Mouse (Mus musculus) gastrocnemius, adult 2 months (tissue): ENCODE results near the gene Atg3. TPM values are rescaled to one million over a fixed set of nuclear protein-coding genes. Genes with fewer than 3 reads are reported as not detected.

Experiments used
- DNase-seq: peaks from one replicate; pipeline ENCODE4 v3.0.0; 2022
- H3K27ac ChIP-seq: fragments of 200-600 bp; 2 replicates; pipeline ENCODE4 v1.8.1; 2022; ENCODE audit warnings: mild to moderate bottlenecking
- H3K4me3 ChIP-seq: fragments of 200-600 bp; 2 replicates; pipeline ENCODE4 v1.8.1; 2022; ENCODE audit warnings: mild to moderate bottlenecking, moderate library complexity
- CTCF ChIP-seq: fragments of 200-600 bp; IDR thresholded peaks from 2 replicates; pipeline ENCODE4 v1.8.1; 2022; ENCODE audit warnings: antibody characterized with exemption, mild to moderate bottlenecking, moderate library complexity
- intact Hi-C: fragments of 180-260 bp; cut with DNase I; formaldehyde crosslinking; loops from one replicate; pipeline ENCODE4 v1.15.1; 2025
- total RNA-seq, 2 experiments: library from RNA; stranded (reverse); gene quantifications; 2 replicates each; pipeline ENCODE4 v1.2.3; 2021

Gene Atg3
- total RNA-seq, 2 experiments from 2014 or later = 21.4 to 22.4 TPM

- no peak for TF ChIP-seq CTCF
- Histone ChIP-seq H3K27ac (no peak overlapping the region), H3K4me3 (no peak overlapping the region)
- intact Hi-C loops = no loop called here
- DNase-seq = no peak
Observed at GRCm38 (mm10) chr16:45145119-45145518, 13.5 kb upstream of the Atg3 start.

- TF ChIP-seq CTCF = no peak
- intact Hi-C loops = no loop called here
- Histone ChIP-seq H3K4me3 (no peak overlapping the region), H3K27ac (no peak overlapping the region)
- no peak for DNase-seq
Observed at GRCm38 (mm10) chr16:45148488-45149082, 10.0 kb upstream of the Atg3 start.

DNA sequence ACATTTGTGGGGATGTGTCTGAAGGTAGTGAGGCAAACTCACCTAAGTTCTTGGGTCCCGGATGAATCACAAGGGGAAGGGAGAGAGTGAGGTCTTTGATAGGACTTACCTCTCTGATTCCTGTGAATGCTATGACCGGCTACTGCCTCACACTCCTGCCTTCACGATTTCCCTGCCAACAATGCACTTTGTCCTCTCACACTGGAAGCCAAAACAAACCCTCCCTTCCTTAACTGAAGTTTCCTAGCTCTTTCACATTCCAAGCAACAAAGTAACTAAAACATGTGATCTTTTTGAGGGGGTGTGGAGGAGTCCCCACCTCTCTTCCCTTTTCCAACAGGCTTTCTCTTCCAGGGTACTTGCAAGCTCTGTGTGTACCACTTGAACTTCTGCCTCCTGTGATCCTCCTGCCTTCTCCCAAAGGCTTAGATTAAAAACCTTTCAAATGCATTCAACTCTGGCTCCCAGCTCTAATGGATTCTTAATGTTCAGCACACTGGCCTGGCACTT lies 3.8 kb upstream of the Atg3 start:
- no peak overlapping the region for H3K4me3 ChIP-seq
- no peak for DNase-seq
- intact Hi-C loops = loop anchor here (5.0 to 10.0 kb wide), 2 partner anchors 62 to 410 kb away; partner anchors contain the start of genes Ccdc80 and Gtpbp8
- TF ChIP-seq CTCF = no peak
- no peak overlapping the region for H3K27ac ChIP-seq

DNA sequence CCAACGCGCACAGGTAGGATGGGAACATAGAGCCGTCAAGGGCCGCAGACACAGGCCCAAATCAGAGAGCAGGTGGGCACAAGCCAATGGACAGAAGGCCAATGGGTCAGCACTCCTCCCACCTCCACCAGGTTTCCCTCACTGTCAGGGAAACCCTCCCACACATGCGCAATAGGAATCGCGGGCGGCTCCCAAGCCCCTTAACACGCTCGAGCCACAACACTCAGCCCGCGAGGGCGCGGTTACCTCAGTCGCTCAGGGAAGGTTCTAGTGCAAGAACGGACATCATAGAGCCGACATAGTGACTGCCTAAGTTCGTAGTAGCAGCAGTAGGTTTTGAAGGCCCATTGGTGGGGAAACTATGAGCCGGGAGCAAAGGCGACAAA lies 456 bp upstream of the Atg3 start:
- H3K27ac ChIP-seq = peak overlapping the region; percentile 97
- peak; percentile 80 for DNase-seq
- intact Hi-C loops = loop anchor here (5.0 to 10.0 kb wide), 2 partner anchors 66 to 413 kb away; partner anchors contain the start of genes Ccdc80 and Gtpbp8
- H3K4me3 ChIP-seq = peak overlapping the region; percentile 80
- no peak for TF ChIP-seq CTCF

- intact Hi-C loops = loop anchor here (5.0 to 10.0 kb wide), 2 partner anchors 67 to 415 kb away; partner anchors contain the start of genes Ccdc80 and Gtpbp8
- peak overlapping the region; percentile 80 for H3K4me3 ChIP-seq
- peak overlapping the region; percentile 97 for H3K27ac ChIP-seq
- no peak for DNase-seq
- no peak for TF ChIP-seq CTCF
Observed at GRCm38 (mm10) chr16:45159389-45159716, 768 bp downstream of the Atg3 start.

- DNase-seq = no peak
- no peak for TF ChIP-seq CTCF
- intact Hi-C loops = no loop called here
Observed at GRCm38 (mm10) chr16:45178552-45178951, 20.0 kb downstream of the Atg3 start.

DNA sequence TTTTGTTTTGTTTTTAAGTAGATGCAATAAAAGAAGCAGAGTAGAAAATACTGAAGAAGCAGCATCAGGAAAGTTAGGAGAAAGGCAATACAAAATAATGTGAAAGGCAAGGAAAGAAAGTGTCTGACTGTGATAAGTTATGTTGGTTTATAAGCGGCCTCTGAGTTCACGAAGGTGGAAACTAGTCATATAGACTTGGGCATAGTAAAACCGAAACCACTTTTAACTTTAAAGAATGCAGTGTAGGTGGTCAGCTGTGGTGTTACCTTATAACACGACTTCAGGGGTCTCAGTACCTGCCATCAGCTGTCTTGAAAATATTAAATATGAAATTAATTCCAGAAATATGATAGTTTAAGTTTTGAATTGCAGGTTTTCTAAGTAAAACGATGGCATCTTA lies 23.2 kb downstream of the Atg3 start:
- intact Hi-C loops = no loop called here
- Histone ChIP-seq H3K27ac (no peak overlapping the region), H3K4me3 (no peak overlapping the region)
- no peak for TF ChIP-seq CTCF
- no peak for DNase-seq

More at GRCm38 (mm10) chr16:45178552-45178951, 20.0 kb downstream of the Atg3 start:
- Histone ChIP-seq H3K27ac (no peak overlapping the region), H3K4me3 (no peak overlapping the region)

DNA sequence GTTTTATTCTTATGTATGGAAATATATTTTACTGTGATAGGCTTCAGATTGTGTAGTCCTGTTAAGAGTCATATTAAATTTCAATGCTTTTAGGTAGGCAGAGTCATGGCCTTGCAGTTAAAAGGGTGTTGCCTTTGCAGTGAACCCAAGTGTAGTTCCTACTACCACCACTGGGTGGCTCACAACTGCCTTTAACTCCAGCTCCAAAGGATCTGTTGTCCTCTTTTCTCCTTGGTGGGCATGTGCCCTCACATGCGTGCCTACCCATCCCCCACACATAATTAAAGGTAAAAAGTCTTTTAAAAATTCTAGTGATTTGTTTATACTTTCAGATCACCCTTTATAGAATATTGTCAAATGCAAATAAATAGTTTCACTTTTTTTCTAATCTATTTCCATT lies 34.0 kb downstream of the Atg3 start:
- DNase-seq = peak; percentile 68
- Histone ChIP-seq H3K27ac (no peak overlapping the region), H3K4me3 (no peak overlapping the region)
- peak; percentile 93 for TF ChIP-seq CTCF
- intact Hi-C loops = loop anchor here (1.0 kb wide), 1 partner anchor 436 kb away; no protein-coding TSS in a partner anchor

- H3K27ac ChIP-seq = no peak overlapping the region
- DNase-seq = peak; percentile 35
- H3K4me3 ChIP-seq = no peak overlapping the region
- intact Hi-C loops = loop anchor here (2.0 kb wide), 1 partner anchor 218 kb away; no protein-coding TSS in a partner anchor
- TF ChIP-seq CTCF = peak; percentile 76
Observed at GRCm38 (mm10) chr16:45196816-45197215, 38.2 kb downstream of the Atg3 start.

DNA sequence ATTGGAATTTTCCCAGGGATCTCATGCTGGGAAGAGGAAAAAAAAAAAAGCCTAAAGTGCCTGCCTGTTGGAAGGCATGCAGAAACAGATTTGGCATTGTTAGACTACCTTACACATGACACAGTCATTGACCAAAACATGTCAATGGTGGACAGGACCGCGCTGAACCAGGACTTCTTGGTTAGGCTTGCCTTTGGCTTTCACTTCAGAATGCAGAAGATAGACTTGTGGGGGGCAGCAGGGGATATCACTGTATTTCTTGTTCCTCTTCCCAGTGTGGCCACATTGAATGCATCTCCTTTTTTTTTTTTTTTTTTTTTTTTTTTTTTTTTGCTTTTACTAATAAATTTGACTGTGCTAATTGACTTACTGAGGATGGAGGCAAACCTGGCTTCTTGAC lies 42.8 kb downstream of the Atg3 start:
- DNase-seq = no peak
- no peak overlapping the region for H3K27ac ChIP-seq
- no peak for TF ChIP-seq CTCF
- intact Hi-C loops = no loop called here
- H3K4me3 ChIP-seq = no peak overlapping the region

- no peak for TF ChIP-seq CTCF
- Histone ChIP-seq H3K4me3 (no peak overlapping the region), H3K27ac (no peak overlapping the region)
- intact Hi-C loops = no loop called here
- DNase-seq = no peak
Observed at GRCm38 (mm10) chr16:45204438-45204837, 45.9 kb downstream of the Atg3 start.

- Histone ChIP-seq H3K4me3 (no peak overlapping the region), H3K27ac (no peak overlapping the region)
- DNase-seq = no peak
- no peak for TF ChIP-seq CTCF
- intact Hi-C loops = no loop called here
Observed at GRCm38 (mm10) chr16:45204859-45205670, 46.5 kb downstream of the Atg3 start.

- no peak for DNase-seq
- intact Hi-C loops = no loop called here
- no peak overlapping the region for H3K4me3 ChIP-seq
- no peak overlapping the region for H3K27ac ChIP-seq
- no peak for TF ChIP-seq CTCF
Observed at GRCm38 (mm10) chr16:45222016-45222415, 63.4 kb downstream of the Atg3 start.
